Mouse (Mus musculus): ENCODE data around the gene Ak3.
A peak's percentile ranks its signal among the peaks of the same experiment; 100 is the strongest.

GRCm38 (mm10) chr19:29063577-29064363 is 16.0 kb upstream of the Ak3 start:
- TF ChIP-seq CTCF (IDR thresholded peaks at IDR 0.05; ENCODE audit: extremely low read depth, insufficient read depth, insufficient read length, insufficient replicate concordance) (peak; percentile 93; the same call in 1 of the 2 replicates), POLR2A (IDR thresholded peaks at IDR 0.05; ENCODE audit: low read depth, low read length) (no peak)
